Mouse (Mus musculus): Measurements from ENCODE around the gene Gm10320.

GRCm38 (mm10) chr13:98476175-98476838 lies 15.5 kb downstream of the Gm10320 start:
- no peak for TF ChIP-seq GATA1 (IDR thresholded peaks at IDR 0.05; ENCODE audit: low read length)
- no peak for TF ChIP-seq TAL1 (IDR thresholded peaks at IDR 0.05; ENCODE audit: low read length)
